Mouse (Mus musculus): ENCODE measurements around the gene Laptm4a. TPM values are rescaled to one million over a fixed set of nuclear protein-coding genes. Genes with fewer than 3 reads are reported as not detected.

Laptm4a gene
- polyA plus RNA-seq, 1 experiment from 2014 or later: 278 TPM

- Histone ChIP-seq H3K9me3 (no peaks in the 10 kb centered on the region), H3K27me3 (no peaks in the 10 kb centered on the region), H3K4me1 (replicated peaks) (peaks cover 37% of the 10 kb centered on the region), H3K9ac (replicated peaks) (no peak overlapping the region), H3K27ac (no peak overlapping the region), H3K4me3 (replicated peaks) (no peak overlapping the region), H3K36me3 (no peaks in the 10 kb centered on the region), H3K4me2 (no peak overlapping the region)
- no peak for ATAC-seq (ENCODE audit: insufficient number of reproducible peaks, insufficient read depth, low FRiP score, low TSS enrichment, low read depth)
- 33% methylated on average over 7 of the region's 7 CpGs for whole genome bisulfite sequencing
Observed at GRCm38 (mm10) chr12:8888445-8888844, 33.0 kb upstream of the Laptm4a start.

DNA sequence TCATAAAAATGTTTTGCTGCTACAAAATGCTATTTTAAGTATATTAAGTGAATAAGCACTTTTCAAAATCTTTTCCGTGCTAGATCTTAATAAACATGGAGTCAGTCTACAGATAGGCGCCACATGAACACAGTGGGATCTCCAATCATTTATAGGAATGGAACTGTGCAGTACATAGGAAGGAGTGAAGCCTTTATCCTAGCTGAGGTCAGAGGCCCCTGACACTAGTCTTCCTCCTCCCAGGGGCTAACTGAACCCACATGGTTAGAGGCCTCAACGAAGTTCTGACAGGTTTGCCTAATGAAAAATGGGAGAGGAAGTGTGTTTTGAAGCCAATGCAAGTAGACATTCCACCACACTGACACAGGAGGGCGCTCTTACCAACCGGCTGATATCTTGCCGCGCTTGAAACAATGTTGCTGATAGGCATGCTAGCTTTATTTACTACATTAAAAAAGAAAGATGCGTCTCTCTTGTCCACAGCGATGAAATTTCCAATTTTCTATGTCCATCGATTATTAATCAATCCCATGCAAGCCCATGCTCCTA, 32.3 kb upstream of the Laptm4a start:
- no peaks in the 10 kb centered on the region for H3K36me3 ChIP-seq
- H3K4me3 ChIP-seq (replicated peaks): no peak overlapping the region
- no peak for ATAC-seq (ENCODE audit: insufficient number of reproducible peaks, insufficient read depth, low FRiP score, low TSS enrichment, low read depth)
- H3K27ac ChIP-seq: no peak overlapping the region
- peaks cover 45% of the 10 kb centered on the region for H3K4me1 ChIP-seq (replicated peaks)
- H3K4me2 ChIP-seq: no peak overlapping the region
- no peaks in the 10 kb centered on the region for H3K9me3 ChIP-seq
- 16% methylated on average over 10 of the region's 10 CpGs for WGBS
- no peaks in the 10 kb centered on the region for H3K27me3 ChIP-seq
- no peak overlapping the region for H3K9ac ChIP-seq (replicated peaks)

GRCm38 (mm10) chr12:8892876-8893532, 28.5 kb upstream of the Laptm4a start:
- no peak; the same call in 1 of the 2 replicates for ATAC-seq (ENCODE audit: insufficient number of reproducible peaks, insufficient read depth, low FRiP score, low TSS enrichment, low read depth)
- Histone ChIP-seq H3K4me3 (replicated peaks) (no peak overlapping the region), H3K9ac (replicated peaks) (no peak overlapping the region), H3K9me3 (no peaks in the 10 kb centered on the region), H3K4me2 (peak overlapping the region; percentile 34), H3K36me3 (no peaks in the 10 kb centered on the region), H3K27ac (no peak overlapping the region), H3K27me3 (no peaks in the 10 kb centered on the region), H3K4me1 (replicated peaks) (peaks cover 36% of the 10 kb centered on the region)
- WGBS: 39% methylated on average over 17 of the region's 21 CpGs

GRCm38 (mm10) chr12:8897140-8897539, 24.3 kb upstream of the Laptm4a start:
- Histone ChIP-seq H3K9ac (replicated peaks) (0 out of 2 replicates have a peak overlapping the region, but pooled peaks have one; percentile 5), H3K4me2 (no peak overlapping the region), H3K4me3 (replicated peaks) (no peak overlapping the region), H3K27me3 (no peaks in the 10 kb centered on the region), H3K36me3 (no peaks in the 10 kb centered on the region), H3K27ac (peak overlapping the region; percentile 75), H3K9me3 (no peaks in the 10 kb centered on the region), H3K4me1 (replicated peaks) (peaks cover 52% of the 10 kb centered on the region)
- no peak; the same call in 1 of the 2 replicates for ATAC-seq (ENCODE audit: insufficient number of reproducible peaks, insufficient read depth, low FRiP score, low TSS enrichment, low read depth)
- 13% methylated on average over 7 of the region's 7 CpGs for WGBS

DNA sequence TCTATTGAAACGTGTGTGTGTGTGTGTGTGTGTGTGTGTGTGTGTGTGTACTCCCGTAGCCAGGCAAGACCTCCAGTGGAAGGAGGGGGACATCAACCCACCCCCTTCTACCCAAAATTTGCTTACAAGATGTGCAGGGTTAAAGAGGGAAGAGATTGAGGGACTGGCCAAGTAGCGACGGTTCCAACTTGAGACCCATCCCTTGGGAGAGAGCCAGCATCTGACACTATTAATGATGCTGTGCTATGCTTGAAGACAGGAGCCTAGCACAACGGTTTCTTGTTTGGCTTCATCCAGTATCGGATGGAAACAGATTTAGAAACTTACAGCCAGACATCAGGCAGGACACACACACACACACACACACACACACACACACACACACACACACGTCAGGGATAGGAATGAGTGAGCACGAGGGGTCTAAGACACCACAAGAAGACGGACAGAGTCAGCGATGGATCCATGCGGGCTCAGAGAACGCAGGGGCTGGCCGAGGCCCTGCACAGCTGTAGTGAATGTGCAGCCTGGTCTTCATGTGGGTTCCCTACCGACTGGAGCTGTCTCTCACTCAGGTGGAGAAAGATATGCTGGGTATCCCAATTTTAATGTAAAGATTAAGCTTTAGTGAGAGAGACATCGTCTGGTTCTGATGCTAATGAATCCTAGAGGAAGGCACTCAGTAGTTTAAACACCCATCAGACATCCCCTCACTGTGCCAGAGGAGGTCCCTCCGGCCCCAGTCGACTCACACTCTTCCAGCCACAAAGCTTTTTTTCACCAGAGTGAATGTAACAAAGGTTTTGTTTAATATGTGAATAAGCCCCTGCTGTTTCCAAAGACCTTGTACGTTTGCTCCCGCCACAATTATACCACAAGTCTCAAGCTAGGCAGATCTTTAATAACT, 22.3 kb upstream of the Laptm4a start:
- no peaks in the 10 kb centered on the region for H3K27me3 ChIP-seq
- H3K9ac ChIP-seq (replicated peaks): no peak overlapping the region
- peaks cover 44% of the 10 kb centered on the region for H3K4me1 ChIP-seq (replicated peaks)
- WGBS: 77% methylated on average over 18 of the region's 19 CpGs
- H3K27ac ChIP-seq: peak overlapping the region; percentile 64; the same call in 1 of the 2 replicates
- ATAC-seq (ENCODE audit: insufficient number of reproducible peaks, insufficient read depth, low FRiP score, low TSS enrichment, low read depth): no peak
- no peak overlapping the region for H3K4me3 ChIP-seq (replicated peaks)
- no peak overlapping the region for H3K4me2 ChIP-seq
- H3K9me3 ChIP-seq: no peaks in the 10 kb centered on the region
- no peaks in the 10 kb centered on the region for H3K36me3 ChIP-seq

- ATAC-seq (ENCODE audit: insufficient number of reproducible peaks, insufficient read depth, low FRiP score, low TSS enrichment, low read depth): no peak
- 25% methylated on average over 4 of the region's 4 CpGs for WGBS
- Histone ChIP-seq H3K27me3 (no peaks in the 10 kb centered on the region), H3K4me1 (replicated peaks) (peaks cover 43% of the 10 kb centered on the region), H3K9me3 (no peaks in the 10 kb centered on the region), H3K4me2 (no peak overlapping the region), H3K36me3 (no peaks in the 10 kb centered on the region), H3K4me3 (replicated peaks) (no peak overlapping the region), H3K9ac (replicated peaks) (no peak overlapping the region), H3K27ac (peak overlapping the region; percentile 64; the same call in 1 of the 2 replicates)
Observed at GRCm38 (mm10) chr12:8900107-8900698, 21.3 kb upstream of the Laptm4a start.

DNA sequence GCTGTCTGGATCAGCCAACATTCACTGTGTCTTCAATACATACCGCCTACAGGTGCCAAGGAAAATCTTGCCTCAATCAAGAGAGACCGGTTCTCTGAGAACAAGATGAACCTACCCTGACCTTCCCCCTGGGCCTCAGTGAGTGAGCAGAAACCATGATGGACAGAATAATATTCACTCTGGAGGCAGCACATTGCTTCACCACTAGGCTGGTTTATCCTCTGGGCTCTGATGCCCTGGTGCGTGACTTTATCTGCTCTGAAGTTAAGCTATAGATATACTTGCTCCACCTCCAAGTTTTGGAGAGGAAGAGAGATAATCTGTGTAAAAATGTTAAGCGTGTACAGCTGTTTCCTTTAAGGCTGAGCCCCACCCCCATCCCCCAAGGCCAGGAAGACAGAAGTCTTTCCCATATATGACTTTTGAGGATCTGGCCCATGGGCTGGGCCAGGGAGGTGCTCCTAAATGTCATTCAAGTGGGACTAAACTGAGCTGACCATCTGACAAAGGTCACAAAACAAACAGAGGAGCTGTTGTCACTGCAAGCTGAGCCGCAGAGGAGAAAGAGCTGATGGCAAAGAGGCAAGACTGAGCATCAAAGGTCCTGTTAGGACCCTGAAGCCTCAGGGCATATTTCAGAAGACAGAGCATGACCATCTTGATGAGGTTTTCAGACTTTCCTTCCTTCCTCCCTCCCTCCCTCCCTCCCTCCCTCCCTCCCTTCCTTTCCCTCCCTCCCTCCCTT, 20.4 kb upstream of the Laptm4a start:
- no peak overlapping the region for H3K9ac ChIP-seq (replicated peaks)
- no peak overlapping the region for H3K4me3 ChIP-seq (replicated peaks)
- peaks cover 43% of the 10 kb centered on the region for H3K4me1 ChIP-seq (replicated peaks)
- no peaks in the 10 kb centered on the region for H3K9me3 ChIP-seq
- no peaks in the 10 kb centered on the region for H3K36me3 ChIP-seq
- H3K27ac ChIP-seq: no peak overlapping the region; the same call in 1 of the 2 replicates
- no peak for ATAC-seq (ENCODE audit: insufficient number of reproducible peaks, insufficient read depth, low FRiP score, low TSS enrichment, low read depth)
- H3K4me2 ChIP-seq: no peak overlapping the region
- 34% methylated on average over 5 of the region's 5 CpGs for WGBS
- no peaks in the 10 kb centered on the region for H3K27me3 ChIP-seq

DNA sequence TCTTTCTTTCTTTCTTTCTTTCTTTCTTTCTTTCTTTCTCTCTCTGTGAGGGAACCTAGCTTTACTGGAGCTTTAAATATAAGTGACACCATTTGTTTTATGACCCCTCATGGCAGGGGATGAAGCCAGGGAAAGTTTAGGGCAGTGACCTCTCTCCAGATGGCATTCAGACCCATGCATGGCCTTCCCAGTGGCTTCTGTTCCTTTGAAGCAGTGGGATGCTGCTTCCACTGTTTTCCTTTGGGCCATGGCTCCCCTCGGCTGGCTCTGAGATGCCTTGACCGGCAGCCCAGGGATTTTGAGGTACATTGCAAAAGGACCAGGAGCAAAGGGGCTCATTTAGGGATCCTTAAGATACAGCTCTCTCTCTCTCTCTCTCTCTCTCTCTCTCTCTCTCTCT, 19.5 kb upstream of the Laptm4a start:
- no peak overlapping the region for H3K4me2 ChIP-seq
- 7% methylated on average over 2 of the region's 2 CpGs for WGBS
- no peaks in the 10 kb centered on the region for H3K27me3 ChIP-seq
- H3K9ac ChIP-seq (replicated peaks): no peak overlapping the region
- peak overlapping the region; percentile 64; the same call in 1 of the 2 replicates for H3K27ac ChIP-seq
- H3K4me1 ChIP-seq (replicated peaks): peaks cover 38% of the 10 kb centered on the region
- H3K36me3 ChIP-seq: no peaks in the 10 kb centered on the region
- no peak overlapping the region for H3K4me3 ChIP-seq (replicated peaks)
- no peak for ATAC-seq (ENCODE audit: insufficient number of reproducible peaks, insufficient read depth, low FRiP score, low TSS enrichment, low read depth)
- H3K9me3 ChIP-seq: no peaks in the 10 kb centered on the region

- H3K9me3 ChIP-seq: no peaks in the 10 kb centered on the region
- whole genome bisulfite sequencing: 21% methylated on average over 3 of the region's 3 CpGs
- H3K27ac ChIP-seq: peak overlapping the region; percentile 64; the same call in 1 of the 2 replicates
- peaks cover 33% of the 10 kb centered on the region for H3K4me1 ChIP-seq (replicated peaks)
- ATAC-seq (ENCODE audit: insufficient number of reproducible peaks, insufficient read depth, low FRiP score, low TSS enrichment, low read depth): no peak
- H3K27me3 ChIP-seq: no peaks in the 10 kb centered on the region
- no peak overlapping the region for H3K4me2 ChIP-seq
- H3K36me3 ChIP-seq: no peaks in the 10 kb centered on the region
- no peak overlapping the region for H3K4me3 ChIP-seq (replicated peaks)
- H3K9ac ChIP-seq (replicated peaks): no peak overlapping the region
Observed at GRCm38 (mm10) chr12:8902479-8902878, 19.0 kb upstream of the Laptm4a start.

DNA sequence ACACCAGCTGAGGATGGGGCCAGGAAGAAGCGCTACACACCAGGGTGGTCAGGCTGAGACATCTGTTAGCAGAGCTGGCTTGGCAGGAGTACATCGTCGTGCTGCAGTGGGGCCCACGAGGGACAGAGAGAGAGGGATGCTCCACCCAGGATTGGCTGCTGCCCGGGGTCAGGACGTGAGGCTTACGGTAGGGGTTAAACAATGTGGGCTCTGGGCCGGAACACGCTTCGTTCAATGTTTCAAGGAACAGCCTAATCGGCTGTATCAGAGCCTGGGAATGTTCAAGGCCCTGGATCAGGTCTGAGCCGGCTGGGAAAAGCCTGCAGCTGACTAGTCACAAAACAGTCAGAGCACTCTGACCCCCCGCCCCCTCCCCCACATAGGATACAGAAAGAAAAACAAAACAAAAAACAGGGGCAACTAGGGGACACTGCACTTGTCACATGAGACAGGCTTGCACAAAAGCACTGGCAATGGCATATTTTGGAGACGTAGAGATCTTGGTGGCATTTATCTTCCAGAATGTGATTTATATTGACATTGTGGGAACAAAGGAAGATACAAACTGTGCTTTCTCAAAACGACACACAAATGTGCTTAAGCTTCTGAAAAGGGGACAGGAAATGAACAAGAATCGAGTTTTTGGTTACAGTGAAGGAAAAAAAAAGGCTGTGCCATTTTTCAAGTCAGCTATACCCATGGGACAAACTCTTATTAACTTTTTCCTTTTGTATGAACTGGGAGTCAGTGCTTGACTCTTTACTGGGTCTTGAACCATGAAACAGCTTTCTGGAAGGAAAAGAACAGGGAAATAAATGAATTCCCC, 8.4 kb upstream of the Laptm4a start:
- H3K36me3 ChIP-seq: no peaks in the 10 kb centered on the region
- no peaks in the 10 kb centered on the region for H3K27me3 ChIP-seq
- H3K4me1 ChIP-seq (replicated peaks): peaks cover 38% of the 10 kb centered on the region
- 11% methylated on average over 16 of the region's 16 CpGs for WGBS
- no peaks in the 10 kb centered on the region for H3K9me3 ChIP-seq
- 0 out of 2 replicates have a peak overlapping the region, but pooled peaks have one; percentile 21 for H3K4me2 ChIP-seq
- peak; percentile 63; the same call in 1 of the 2 replicates for ATAC-seq (ENCODE audit: insufficient number of reproducible peaks, insufficient read depth, low FRiP score, low TSS enrichment, low read depth)
- H3K9ac ChIP-seq (replicated peaks): peak overlapping the region; percentile 52
- H3K27ac ChIP-seq: peak overlapping the region; percentile 93
- no peak overlapping the region for H3K4me3 ChIP-seq (replicated peaks)

Data from limb, embryonic 12.5 days (tissue).